Mouse (Mus musculus): ENCODE data around the gene Fhl4. TPM values are rescaled to one million over a fixed set of nuclear protein-coding genes. Genes with fewer than 3 reads are reported as not detected.
A peak's percentile ranks its signal among the peaks of the same experiment; 100 is the strongest.

Gene Fhl4
- polyA plus RNA-seq, 1 experiment from 2014 or later, result 4.7 TPM

DNA sequence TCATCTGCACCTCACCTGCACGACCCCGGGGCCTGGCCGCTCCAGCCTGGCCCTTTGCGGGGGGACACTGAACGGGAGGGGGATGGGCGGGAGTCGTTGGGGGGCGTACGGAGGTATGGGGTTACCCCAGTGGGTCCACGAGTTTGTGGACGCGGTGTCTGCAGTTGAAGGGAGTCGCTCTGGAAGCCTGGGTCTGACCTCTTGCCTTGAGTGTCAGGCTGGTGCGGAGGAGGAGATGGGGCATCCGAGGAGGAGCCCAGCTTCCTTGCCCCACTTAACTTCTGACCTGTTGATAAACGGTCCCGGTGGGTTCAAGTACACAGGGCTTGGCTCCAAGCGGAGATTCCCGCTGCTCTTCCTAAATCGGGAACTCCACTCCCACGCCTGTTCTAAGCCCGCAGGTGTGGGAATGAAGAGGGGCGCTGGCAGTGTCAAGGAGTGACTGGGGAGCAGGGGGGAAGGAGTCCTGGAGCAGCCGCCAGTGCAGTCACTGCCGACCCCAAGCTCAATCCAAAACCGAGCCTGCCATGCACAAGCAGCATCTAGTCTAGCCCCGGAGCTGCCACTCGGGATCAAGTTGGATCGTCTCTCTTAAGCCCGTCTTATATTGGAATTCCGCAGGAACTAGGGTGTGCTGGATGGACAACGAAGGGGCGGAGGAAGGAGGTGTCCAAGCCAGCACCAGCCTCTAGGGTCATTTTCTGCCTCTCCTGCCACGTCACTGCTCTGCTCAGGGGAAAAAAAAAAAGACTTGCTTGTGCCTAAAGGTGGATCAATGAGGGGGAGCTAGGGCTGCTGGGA is 990 bp upstream of the Fhl4 start:
- no peak for DNase-seq (ENCODE audit: low read depth, low spot score)

DNA sequence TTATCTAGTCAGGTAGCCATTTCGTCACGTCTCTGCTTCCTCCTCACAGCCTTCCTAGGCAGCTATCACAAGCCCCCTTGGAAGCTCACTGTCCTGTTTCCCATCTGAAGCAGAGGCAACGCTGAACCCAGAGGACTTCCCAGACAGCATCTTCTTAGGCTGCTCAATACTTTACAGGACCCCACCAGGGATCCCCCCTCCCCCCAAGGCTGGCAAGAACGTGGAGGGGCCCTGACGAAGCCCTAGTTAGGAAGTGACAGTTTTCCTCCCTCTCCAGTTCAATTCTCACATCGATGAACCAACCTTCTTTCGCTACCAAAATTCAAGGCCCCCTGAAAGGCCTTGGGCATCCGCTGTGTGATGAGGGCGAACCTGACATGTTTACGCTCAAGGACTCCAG is 454 bp downstream of the Fhl4 start:
- in situ Hi-C loops (cut with MboI; ENCODE audit: low pct_unique_long_range_greater_than_20kb), result no loop called here
- no peak for TF ChIP-seq CTCF (IDR thresholded peaks at IDR 0.05)
- DNase-seq (ENCODE audit: low read depth, low spot score) (no peak), ATAC-seq (no peak)
- H3K27me3 ChIP-seq, result no peaks in the 10 kb centered on the region
- CTCF ChIA-PET, result no interaction called here
- POLR2A ChIA-PET, result no interaction called here

More for the DNA sequence above, 990 bp upstream of the Fhl4 start:
- TF ChIP-seq CTCF (IDR thresholded peaks at IDR 0.05), result no peak
- POLR2A ChIA-PET, result no interaction called here
- no peaks in the 10 kb centered on the region for H3K27me3 ChIP-seq
- CTCF ChIA-PET, result interaction anchor here (1.0 kb wide), 1 partner anchor 17 kb away, joined by 3 read pairs; no protein-coding TSS in a partner anchor
- peak; percentile 48 for ATAC-seq
- in situ Hi-C loops (cut with MboI; ENCODE audit: low pct_unique_long_range_greater_than_20kb), result no loop called here

- ChIA-PET CTCF (no interaction called here), POLR2A (no interaction called here)
- no peak for ATAC-seq
- H3K27me3 ChIP-seq, result no peaks in the 10 kb centered on the region
- no peak for TF ChIP-seq CTCF (IDR thresholded peaks at IDR 0.05)
- DNase-seq (ENCODE audit: low read depth, low spot score), result no peak
- in situ Hi-C loops (cut with MboI; ENCODE audit: low pct_unique_long_range_greater_than_20kb), result no loop called here
Observed at GRCm38 (mm10) chr10:85071605-85072152, 30.6 kb downstream of the Fhl4 start.

DNA sequence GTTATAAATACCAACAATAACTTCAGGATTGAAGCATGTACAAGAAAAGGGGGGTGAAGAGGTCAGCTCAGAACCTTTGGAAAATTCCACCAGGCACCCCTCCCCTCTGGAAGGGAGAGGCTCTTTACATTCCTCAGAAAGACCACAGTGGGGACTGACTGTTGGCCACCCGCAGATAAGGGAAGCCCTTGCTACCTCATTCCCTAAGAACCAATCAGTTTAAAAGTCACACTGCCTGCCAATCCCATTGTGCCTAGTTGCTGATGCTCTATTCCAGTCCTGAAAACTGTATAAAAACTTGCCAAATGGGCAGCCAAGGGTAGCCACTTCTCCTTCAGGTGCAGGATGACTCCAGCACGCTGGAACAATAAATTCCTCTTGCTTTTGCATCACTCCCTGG is 47.4 kb downstream of the Fhl4 start:
- no peak for DNase-seq (ENCODE audit: low read depth, low spot score)
- no peak for TF ChIP-seq CTCF (IDR thresholded peaks at IDR 0.05)
- in situ Hi-C loops (cut with MboI; ENCODE audit: low pct_unique_long_range_greater_than_20kb), result no loop called here
- CTCF ChIA-PET, result no interaction called here
- no peak for ATAC-seq
- H3K27me3 ChIP-seq, result no peaks in the 10 kb centered on the region
- POLR2A ChIA-PET, result no interaction called here

GRCm38 (mm10) chr10:85052451-85052850 is 49.8 kb downstream of the Fhl4 start:
- POLR2A ChIA-PET, result no interaction called here
- in situ Hi-C loops (cut with MboI; ENCODE audit: low pct_unique_long_range_greater_than_20kb), result no loop called here
- H3K27me3 ChIP-seq, result no peaks in the 10 kb centered on the region
- CTCF ChIA-PET, result no interaction called here
- DNase-seq (ENCODE audit: low read depth, low spot score) (no peak), ATAC-seq (no peak)
- no peak for TF ChIP-seq CTCF (IDR thresholded peaks at IDR 0.05)

DNA sequence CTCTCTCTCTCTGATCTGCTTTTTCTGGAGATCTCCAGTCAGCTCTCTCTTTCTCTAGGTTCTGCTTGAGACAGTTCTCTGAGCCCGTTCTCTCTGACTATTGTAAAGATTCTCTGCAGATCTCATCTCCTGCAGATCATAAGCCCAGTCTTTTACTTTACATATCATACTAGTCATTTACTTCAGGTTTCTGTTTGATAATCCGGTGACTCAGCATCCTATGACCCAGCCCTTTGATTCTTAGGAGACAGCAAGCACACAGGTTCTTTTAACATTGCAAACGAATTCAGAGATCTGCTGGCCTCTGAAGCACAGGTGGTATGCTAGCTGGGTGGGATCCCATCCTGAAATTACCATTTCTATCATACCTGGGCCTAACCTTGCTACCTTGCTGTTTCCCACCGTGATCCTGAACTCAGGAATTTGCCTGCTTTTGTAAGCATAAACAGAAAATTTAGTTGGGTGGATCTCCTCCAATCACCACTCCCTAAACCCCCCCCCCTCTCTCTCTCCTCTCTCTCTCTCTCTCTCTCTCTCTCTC is 51.6 kb downstream of the Fhl4 start:
- CTCF ChIA-PET, result no interaction called here
- DNase-seq (ENCODE audit: low read depth, low spot score) (no peak), ATAC-seq (no peak)
- in situ Hi-C loops (cut with MboI; ENCODE audit: low pct_unique_long_range_greater_than_20kb), result no loop called here
- POLR2A ChIA-PET, result no interaction called here
- no peak for TF ChIP-seq CTCF (IDR thresholded peaks at IDR 0.05)
- H3K27me3 ChIP-seq, result no peaks in the 10 kb centered on the region

- DNase-seq (ENCODE audit: low read depth, low spot score) (no peak), ATAC-seq (no peak)
- no peak for TF ChIP-seq CTCF (IDR thresholded peaks at IDR 0.05)
- in situ Hi-C loops (cut with MboI; ENCODE audit: low pct_unique_long_range_greater_than_20kb), result loop anchor here (5.0 kb wide), 2 partner anchors 211 to 406 kb away; no protein-coding TSS in a partner anchor
- ChIA-PET POLR2A (no interaction called here), CTCF (interaction anchor here (1.3 to 2.0 kb wide), 2 partner anchors 15 to 217 kb away, joined by 4 to 6 read pairs; no protein-coding TSS in a partner anchor)
- H3K27me3 ChIP-seq, result no peaks in the 10 kb centered on the region
Observed at GRCm38 (mm10) chr10:85048008-85048407, 54.3 kb downstream of the Fhl4 start.

DNA sequence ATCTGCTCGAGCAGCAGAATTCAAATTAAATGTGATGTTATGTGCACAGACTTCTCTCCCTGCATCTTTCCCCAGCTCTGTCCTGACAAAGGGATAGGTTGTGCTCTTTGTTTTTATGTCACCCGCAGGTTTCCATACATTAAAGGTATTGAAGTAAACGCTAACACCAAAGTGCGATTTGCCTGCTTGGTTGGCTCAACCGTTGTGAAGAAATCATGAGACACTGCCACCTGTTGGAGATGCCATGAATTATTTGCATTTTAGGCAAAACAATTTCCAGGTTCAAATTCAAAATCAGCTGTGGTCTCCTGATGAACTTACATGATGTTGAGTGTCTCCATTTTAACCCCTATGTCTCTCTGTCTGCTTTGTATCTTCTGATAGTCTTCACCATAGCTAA is 55.7 kb downstream of the Fhl4 start:
- H3K27me3 ChIP-seq, result no peaks in the 10 kb centered on the region
- DNase-seq (ENCODE audit: low read depth, low spot score) (no peak), ATAC-seq (no peak)
- ChIA-PET CTCF (interaction anchor here (0.9 to 2.0 kb wide), 9 partner anchors 16 to 531 kb away, joined by 3 to 6 read pairs (median 3); no protein-coding TSS in a partner anchor), POLR2A (interaction anchor here (0.7 kb wide), 1 partner anchor 35 kb away, joined by 3 read pairs; no protein-coding TSS in a partner anchor)
- in situ Hi-C loops (cut with MboI; ENCODE audit: low pct_unique_long_range_greater_than_20kb), result loop anchor here (5.0 kb wide), 2 partner anchors 209 to 404 kb away; no protein-coding TSS in a partner anchor
- TF ChIP-seq CTCF (IDR thresholded peaks at IDR 0.05), result peak; percentile 79

Other genes with a start within 250 kb of the Fhl4 start
- 29.8 TPM for gene Ric8b, start 184.9 kb downstream of the Fhl4 start, polyA plus RNA-seq (2021)
- gene Tmem263, start 132 bp upstream of the Fhl4 start, polyA plus RNA-seq (2021), result 26.5 TPM
- gene Mterf2, start 25.5 kb upstream of the Fhl4 start, polyA plus RNA-seq (2021), result 12.3 TPM
- 9.2 TPM for gene Cry1, start 82.6 kb upstream of the Fhl4 start, polyA plus RNA-seq (2021)

Data from Patski (cell line).